Mouse (Mus musculus) lung, embryonic 15.5 days (tissue): ENCODE measurements around the gene Spsb1. TPM values are rescaled to one million over a fixed set of nuclear protein-coding genes. Genes with fewer than 3 reads are reported as not detected.

Experiments
- ATAC-seq: fragments of 200-750 bp; cut with Nextera tagmentation; 2 replicates; pipeline ENCODE4 v1.8.0; 2017; ENCODE audit warnings: moderate number of reproducible peaks, borderline replicate concordance; ENCODE audit not compliant: low FRiP score, low TSS enrichment; ENCODE audit errors: extremely low read depth
- H3K27ac ChIP-seq: fragments of 300-500 bp; sonication (generic); 2 replicates; pipeline ENCODE4 v1.5.1; 2015; ENCODE audit warnings: moderate library complexity, mild to moderate bottlenecking, inconsistent platforms
- H3K27me3 ChIP-seq: fragments of 300-500 bp; sonication (generic); 2 replicates; pipeline ENCODE4 v1.6.1; 2015; ENCODE audit warnings: inconsistent platforms
- H3K36me3 ChIP-seq: fragments of 300-500 bp; sonication (generic); 2 replicates; pipeline ENCODE4 v1.6.1; 2015; ENCODE audit warnings: inconsistent platforms
- H3K4me1 ChIP-seq: fragments of 300-500 bp; sonication (generic); 2 replicates; pipeline ENCODE4 v1.6.1; 2015; ENCODE audit warnings: inconsistent platforms
- H3K4me2 ChIP-seq: fragments of 300-500 bp; sonication (generic); 2 replicates; pipeline ENCODE4 v1.6.1; 2015; ENCODE audit warnings: inconsistent platforms, mild to moderate bottlenecking, moderate library complexity
- H3K4me3 ChIP-seq: fragments of 300-500 bp; sonication (generic); 2 replicates; pipeline ENCODE4 v1.5.1; 2015; ENCODE audit warnings: mild to moderate bottlenecking, inconsistent platforms
- H3K9ac ChIP-seq: fragments of 300-500 bp; sonication (generic); 2 replicates; pipeline ENCODE4 v1.6.1; 2015; ENCODE audit warnings: inconsistent platforms
- H3K9me3 ChIP-seq: fragments of 300-500 bp; sonication (generic); 2 replicates; pipeline ENCODE4 v1.6.1; 2016; ENCODE audit warnings: inconsistent platforms
- WGBS: fragments of 180-500 bp; shearing (Covaris S2); methylation state at CpG from one replicate; pipeline ENCODE4 v1.1.7; 2015; 5-methylcytosine and 5-hydroxymethylcytosine counted together
- polyA plus RNA-seq: library from polyadenylated mRNA; unstranded; fragments of >200 nt; fragmentation: Nextera tagmentation; extraction: Ambion mirVana; gene quantifications from 2 replicates; pipeline ENCODE4 v1.2.1, GENCODE M21; 2015

The Spsb1 gene
- polyA plus RNA-seq, 1 experiment from 2014 or later, result 15.6 TPM

GRCm38 (mm10) chr4:149964770-149965169 lies 9.9 kb upstream of the Spsb1 start:
- WGBS, result 69% methylated on average over 3 of the region's 3 CpGs
- Histone ChIP-seq H3K4me1 (peaks cover 16% of the 10 kb centered on the region), H3K36me3 (no peaks in the 10 kb centered on the region), H3K4me3 (no peak overlapping the region), H3K9me3 (no peaks in the 10 kb centered on the region), H3K27me3 (no peaks in the 10 kb centered on the region), H3K9ac (no peak overlapping the region), H3K27ac (no peak overlapping the region), H3K4me2 (no peak overlapping the region)
- ATAC-seq, result no peak

- 79% methylated on average over 8 of the region's 8 CpGs for WGBS
- Histone ChIP-seq H3K9ac (no peak overlapping the region), H3K27me3 (no peaks in the 10 kb centered on the region), H3K27ac (no peak overlapping the region), H3K4me2 (no peak overlapping the region), H3K4me3 (no peak overlapping the region), H3K9me3 (no peaks in the 10 kb centered on the region), H3K36me3 (no peaks in the 10 kb centered on the region), H3K4me1 (peaks cover 16% of the 10 kb centered on the region)
- no peak for ATAC-seq
These were observed 9.4 kb upstream of the Spsb1 start for GRCm38 (mm10) chr4:149964285-149964684.

- H3K27me3 ChIP-seq, result peaks cover 24% of the 10 kb centered on the region
- H3K27ac ChIP-seq, result no peak overlapping the region
- no peak overlapping the region for H3K4me2 ChIP-seq
- no peak for ATAC-seq
- H3K9me3 ChIP-seq, result no peaks in the 10 kb centered on the region
- no peak overlapping the region for H3K4me3 ChIP-seq
- no peak overlapping the region for H3K9ac ChIP-seq
- H3K36me3 ChIP-seq, result no peaks in the 10 kb centered on the region
- H3K4me1 ChIP-seq, result peaks cover 10% of the 10 kb centered on the region
- WGBS, result 83% methylated on average over 7 of the region's 7 CpGs
These were observed 5.5 kb upstream of the Spsb1 start for GRCm38 (mm10) chr4:149960391-149960790.

GRCm38 (mm10) chr4:149959816-149960215 lies 5.0 kb upstream of the Spsb1 start:
- Histone ChIP-seq H3K36me3 (no peaks in the 10 kb centered on the region), H3K9me3 (no peaks in the 10 kb centered on the region), H3K9ac (no peak overlapping the region), H3K4me2 (no peak overlapping the region), H3K4me1 (peaks cover 12% of the 10 kb centered on the region), H3K4me3 (no peak overlapping the region), H3K27me3 (peaks cover 25% of the 10 kb centered on the region), H3K27ac (no peak overlapping the region)
- 55% methylated on average over 10 of the region's 10 CpGs for WGBS
- no peak for ATAC-seq

- Histone ChIP-seq H3K27me3 (peaks cover 25% of the 10 kb centered on the region), H3K4me3 (no peak overlapping the region), H3K27ac (no peak overlapping the region), H3K4me1 (peaks cover 17% of the 10 kb centered on the region), H3K4me2 (no peak overlapping the region), H3K36me3 (no peaks in the 10 kb centered on the region), H3K9me3 (no peaks in the 10 kb centered on the region), H3K9ac (no peak overlapping the region)
- ATAC-seq, result no peak
- 3% methylated on average over 5 of the region's 5 CpGs for WGBS
These were observed 3.7 kb upstream of the Spsb1 start for GRCm38 (mm10) chr4:149958566-149958965.

GRCm38 (mm10) chr4:149956048-149956447 lies 1.2 kb upstream of the Spsb1 start:
- peaks cover 35% of the 10 kb centered on the region for H3K27me3 ChIP-seq
- H3K9me3 ChIP-seq, result no peaks in the 10 kb centered on the region
- H3K9ac ChIP-seq, result no peak overlapping the region
- peaks cover 32% of the 10 kb centered on the region for H3K4me1 ChIP-seq
- WGBS, result 32% methylated on average over 13 of the region's 13 CpGs
- H3K4me3 ChIP-seq, result no peak overlapping the region
- no peak for ATAC-seq
- no peaks in the 10 kb centered on the region for H3K36me3 ChIP-seq
- H3K27ac ChIP-seq, result no peak overlapping the region
- H3K4me2 ChIP-seq, result peak overlapping the region; percentile 98; the same call in 1 of the 2 replicates

- Histone ChIP-seq H3K4me3 (peak overlapping the region; percentile 65), H3K9me3 (no peaks in the 10 kb centered on the region), H3K36me3 (no peaks in the 10 kb centered on the region), H3K27ac (no peak overlapping the region), H3K4me2 (peak overlapping the region; percentile 98), H3K9ac (peak overlapping the region; percentile 38; the same call in 1 of the 2 replicates), H3K4me1 (peaks cover 34% of the 10 kb centered on the region), H3K27me3 (peaks cover 35% of the 10 kb centered on the region)
- 12% methylated on average over 15 of the region's 15 CpGs for WGBS
- no peak for ATAC-seq
These were observed 788 bp upstream of the Spsb1 start for GRCm38 (mm10) chr4:149955631-149956030.

GRCm38 (mm10) chr4:149953621-149954481 lies 992 bp downstream of the Spsb1 start:
- H3K27me3 ChIP-seq, result peaks cover 35% of the 10 kb centered on the region
- no peak for ATAC-seq
- H3K9me3 ChIP-seq, result no peaks in the 10 kb centered on the region
- peak overlapping the region; percentile 71 for H3K9ac ChIP-seq
- no peak overlapping the region for H3K27ac ChIP-seq
- peak overlapping the region; percentile 98 for H3K4me2 ChIP-seq
- H3K36me3 ChIP-seq, result no peaks in the 10 kb centered on the region
- peak overlapping the region; percentile 65 for H3K4me3 ChIP-seq
- 4% methylated on average over 32 of the region's 32 CpGs for WGBS
- peaks cover 38% of the 10 kb centered on the region for H3K4me1 ChIP-seq

GRCm38 (mm10) chr4:149952201-149952600 lies 2.6 kb downstream of the Spsb1 start:
- no peak for ATAC-seq
- Histone ChIP-seq H3K9ac (no peak overlapping the region), H3K4me1 (peaks cover 50% of the 10 kb centered on the region), H3K4me3 (no peak overlapping the region), H3K27ac (no peak overlapping the region), H3K27me3 (peaks cover 29% of the 10 kb centered on the region), H3K9me3 (no peaks in the 10 kb centered on the region), H3K4me2 (0 out of 2 replicates have a peak overlapping the region, but pooled peaks have one; percentile 98), H3K36me3 (no peaks in the 10 kb centered on the region)
- WGBS, result 87% methylated on average over 9 of the region's 9 CpGs

- Histone ChIP-seq H3K9ac (no peak overlapping the region), H3K36me3 (no peaks in the 10 kb centered on the region), H3K27ac (no peak overlapping the region), H3K9me3 (no peaks in the 10 kb centered on the region), H3K4me1 (peaks cover 54% of the 10 kb centered on the region), H3K4me2 (no peak overlapping the region), H3K4me3 (no peak overlapping the region), H3K27me3 (peaks cover 19% of the 10 kb centered on the region)
- ATAC-seq, result no peak
- WGBS, result 72% methylated on average over 13 of the region's 13 CpGs
These were observed 3.6 kb downstream of the Spsb1 start for GRCm38 (mm10) chr4:149951201-149951600.

GRCm38 (mm10) chr4:149949691-149950090 lies 5.2 kb downstream of the Spsb1 start:
- Histone ChIP-seq H3K4me1 (peaks cover 51% of the 10 kb centered on the region), H3K4me2 (no peak overlapping the region)
- 80% methylated on average over 13 of the region's 13 CpGs for WGBS

GRCm38 (mm10) chr4:149948119-149948518 lies 6.7 kb downstream of the Spsb1 start:
- H3K27ac ChIP-seq, result no peak overlapping the region
- no peaks in the 10 kb centered on the region for H3K9me3 ChIP-seq
- H3K27me3 ChIP-seq, result peaks cover 9% of the 10 kb centered on the region; the same call in 1 of the 2 replicates
- no peak overlapping the region for H3K4me2 ChIP-seq
- no peak overlapping the region for H3K4me3 ChIP-seq
- 61% methylated on average over 5 of the region's 5 CpGs for WGBS
- no peaks in the 10 kb centered on the region for H3K36me3 ChIP-seq
- ATAC-seq, result no peak
- H3K4me1 ChIP-seq, result peaks cover 49% of the 10 kb centered on the region
- H3K9ac ChIP-seq, result no peak overlapping the region

More at GRCm38 (mm10) chr4:149949691-149950090, 5.2 kb downstream of the Spsb1 start:
- Histone ChIP-seq H3K4me3 (no peak overlapping the region), H3K27ac (no peak overlapping the region), H3K9ac (no peak overlapping the region), H3K9me3 (no peaks in the 10 kb centered on the region), H3K27me3 (peaks cover 9% of the 10 kb centered on the region; the same call in 1 of the 2 replicates), H3K36me3 (no peaks in the 10 kb centered on the region)
- no peak for ATAC-seq
